Mouse (Mus musculus): ENCODE data around the gene C1qtnf6.

The C1qtnf6 gene

DNA sequence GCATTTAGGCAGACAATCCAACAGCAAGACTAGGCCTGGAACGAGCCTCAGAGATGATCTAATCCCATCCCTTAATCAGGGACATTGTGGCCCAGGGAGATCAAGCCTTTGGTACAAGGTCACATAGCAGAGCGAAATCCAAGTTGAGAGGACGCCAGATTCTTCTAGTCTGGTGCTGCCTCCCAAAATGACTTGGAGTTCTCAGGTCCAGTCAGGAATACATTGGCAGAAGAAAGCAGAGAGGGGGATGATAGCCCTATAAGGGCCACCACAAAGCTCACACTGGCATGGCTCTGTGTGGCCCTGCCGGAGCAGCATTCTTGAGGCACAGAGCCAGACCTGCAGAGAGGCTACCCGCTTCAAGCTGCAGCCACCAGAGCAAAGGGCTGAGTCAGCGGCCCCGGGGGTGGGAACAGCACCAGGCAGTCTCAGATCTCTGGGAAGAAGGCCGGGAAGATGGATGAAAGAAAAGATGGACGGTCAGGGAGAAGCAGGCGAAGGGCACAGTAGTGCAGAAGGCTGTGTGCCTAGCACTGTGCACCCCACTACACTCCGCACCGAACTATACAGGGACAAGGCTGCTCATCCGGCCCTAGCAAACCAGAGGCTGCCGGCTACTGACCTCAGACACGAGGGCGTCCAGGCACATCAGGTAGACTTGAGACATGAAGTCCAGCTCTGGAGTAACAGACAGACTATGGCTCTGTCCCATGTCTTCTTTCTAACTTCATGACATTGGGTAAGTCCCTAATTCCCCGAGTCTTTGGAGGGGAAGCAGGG, at the start of gene C1qtnf6:
C1qtnf6 (minus strand) TSS at position 746 of the 780 bp plus-strand sequence.
- no peak for DNase-seq

GRCm38 (mm10) chr15:78576284-78576810, 45.1 kb upstream of the C1qtnf6 start:
- no peak for DNase-seq

DNA sequence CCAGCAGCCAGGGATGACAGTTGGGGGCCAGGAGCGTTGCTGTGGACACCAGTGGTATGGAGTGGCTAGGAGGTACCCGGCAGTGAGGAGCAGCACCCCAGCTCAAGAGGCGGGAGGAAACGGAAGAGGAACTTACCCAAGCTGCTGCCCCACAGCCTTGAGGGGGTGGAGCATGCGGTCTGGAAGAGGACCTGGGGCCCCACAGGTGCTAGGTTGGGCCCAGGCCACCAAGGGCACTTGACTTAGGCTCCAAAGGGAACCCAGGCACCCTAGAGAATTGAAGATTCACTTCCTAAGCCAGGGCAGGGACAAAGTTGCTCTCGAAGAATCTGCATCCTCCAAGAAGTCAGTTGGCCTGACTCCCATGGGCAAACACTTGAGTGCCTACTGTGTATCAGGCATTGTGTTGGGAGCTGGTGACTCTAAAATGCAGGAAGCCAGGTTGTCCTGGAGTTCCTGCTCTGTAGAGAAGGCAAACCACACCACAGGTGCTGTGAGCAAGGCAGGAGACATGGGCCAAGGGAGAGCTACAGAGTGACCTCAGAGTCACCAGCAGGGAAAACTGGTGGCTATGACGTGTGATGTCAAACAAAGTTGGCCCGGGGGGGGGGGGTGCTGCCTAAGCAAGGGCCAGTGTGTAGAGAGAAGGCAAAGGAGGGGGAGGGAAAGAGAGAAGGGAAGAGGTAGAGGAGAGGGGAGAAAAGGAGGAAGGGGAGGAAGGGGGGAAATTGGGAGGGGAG, 41.6 kb upstream of the C1qtnf6 start, which contains the start of gene Rac2:
Rac2 (minus strand) TSS at position 126 of the 740 bp plus-strand sequence.
- DNase-seq = peak; percentile 73

DNA sequence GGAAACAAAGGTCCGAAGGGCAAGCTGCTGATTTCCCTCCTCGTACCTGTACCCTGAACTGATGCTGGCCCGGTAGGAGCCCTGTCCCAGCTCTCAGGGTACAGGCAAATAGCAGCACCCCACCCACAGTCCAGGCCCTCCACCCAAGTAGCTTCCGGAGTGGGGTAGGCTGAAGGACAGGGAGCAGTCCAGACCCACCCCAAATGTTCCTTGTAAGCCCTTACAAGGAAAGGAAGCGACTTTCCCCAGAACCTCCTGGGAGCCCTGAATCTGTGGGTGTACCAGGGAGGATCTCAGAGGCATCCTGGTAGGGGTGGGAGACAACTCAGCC, 41.0 kb upstream of the C1qtnf6 start:
- peak; percentile 45 for DNase-seq

DNA sequence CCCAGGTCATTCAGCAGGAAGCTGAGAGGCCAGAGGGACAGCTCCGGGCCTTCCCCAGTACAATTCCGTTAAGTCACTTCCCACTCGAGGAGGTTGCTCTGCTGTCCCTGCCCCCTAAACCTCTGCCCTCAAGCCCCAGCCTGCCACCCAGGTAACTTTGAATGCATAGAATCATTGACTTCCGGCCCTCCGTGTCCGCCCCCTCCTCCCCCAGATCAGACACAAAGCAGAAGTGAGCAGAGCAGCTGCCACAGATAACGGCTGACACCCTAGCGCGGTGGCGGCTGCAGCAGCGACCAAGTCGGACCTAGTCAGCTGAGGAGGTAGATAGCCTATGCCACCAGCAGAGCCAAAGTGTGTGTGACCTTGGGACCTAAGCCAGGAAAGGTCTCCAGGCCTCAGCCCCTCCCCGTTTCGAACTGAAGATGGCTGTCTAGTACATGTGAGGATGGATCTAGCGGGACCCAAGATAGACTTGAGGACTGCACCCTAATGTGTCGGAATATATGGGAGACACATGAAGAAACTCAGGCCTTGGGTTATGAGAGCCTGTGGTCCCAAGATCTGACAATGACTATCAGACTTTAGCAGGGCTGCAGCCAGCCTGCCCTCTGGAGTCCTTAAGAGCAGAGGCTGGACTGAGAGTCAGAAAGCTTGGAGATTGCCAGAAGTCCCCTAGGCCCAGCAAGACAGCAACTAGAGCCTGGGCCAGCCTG, 40.5 kb upstream of the C1qtnf6 start:
- DNase-seq = peak; percentile 87

GRCm38 (mm10) chr15:78570170-78570569, 39.0 kb upstream of the C1qtnf6 start:
- no peak for DNase-seq

GRCm38 (mm10) chr15:78567608-78568120, 36.4 kb upstream of the C1qtnf6 start:
- peak; percentile 59 for DNase-seq

DNA sequence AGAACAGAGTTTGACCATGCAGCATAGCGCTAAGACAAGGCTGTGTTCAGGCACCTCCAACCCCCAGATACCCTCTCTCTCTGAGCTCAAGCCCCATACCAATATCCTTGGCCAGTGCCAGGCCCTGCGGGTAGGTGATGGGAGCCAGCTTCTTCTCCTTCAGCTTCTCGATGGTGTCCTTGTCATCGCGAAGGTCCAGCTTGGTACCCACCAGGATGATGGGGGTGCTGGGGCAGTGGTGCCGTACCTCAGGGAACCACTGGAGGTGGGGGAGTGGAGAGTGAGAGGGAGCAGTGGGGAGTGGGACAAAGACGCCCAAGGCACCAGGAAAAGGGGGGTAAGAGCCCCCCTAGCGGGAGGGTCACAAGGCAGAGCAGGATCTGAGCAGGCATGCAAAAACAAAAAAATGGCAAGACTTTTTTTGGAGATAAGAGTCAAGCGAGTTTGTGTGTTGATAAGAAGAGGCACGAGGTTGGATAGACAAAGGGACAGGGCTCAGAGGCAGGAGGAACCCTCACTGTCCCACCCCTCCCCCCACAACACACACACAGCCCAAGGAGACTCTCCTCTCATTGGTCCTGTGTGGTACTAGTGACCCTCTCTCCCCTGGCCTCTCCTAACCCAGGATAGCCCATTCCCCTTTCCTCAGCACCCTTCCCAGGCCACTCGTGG, 33.7 kb upstream of the C1qtnf6 start:
- peak; percentile 69 for DNase-seq

- DNase-seq = peak; percentile 57
These were observed 32.7 kb upstream of the C1qtnf6 start for GRCm38 (mm10) chr15:78563937-78564336.

DNA sequence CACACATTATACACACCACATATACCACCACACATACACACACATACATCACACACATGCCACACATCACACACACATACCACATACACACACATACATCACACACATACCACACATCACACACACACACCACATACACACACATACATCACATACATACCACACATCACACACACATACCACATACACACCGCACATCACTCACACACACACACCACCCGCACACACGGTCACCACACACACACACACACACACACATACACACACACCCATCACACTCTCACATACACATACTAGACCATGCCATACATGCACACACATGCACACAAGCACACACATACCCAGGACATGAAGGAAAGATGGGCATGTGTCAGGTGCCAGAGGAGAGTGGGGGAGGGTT, 32.1 kb upstream of the C1qtnf6 start:
- DNase-seq = no peak

- no peak for DNase-seq
These were observed 28.1 kb upstream of the C1qtnf6 start for GRCm38 (mm10) chr15:78559141-78559979.

DNA sequence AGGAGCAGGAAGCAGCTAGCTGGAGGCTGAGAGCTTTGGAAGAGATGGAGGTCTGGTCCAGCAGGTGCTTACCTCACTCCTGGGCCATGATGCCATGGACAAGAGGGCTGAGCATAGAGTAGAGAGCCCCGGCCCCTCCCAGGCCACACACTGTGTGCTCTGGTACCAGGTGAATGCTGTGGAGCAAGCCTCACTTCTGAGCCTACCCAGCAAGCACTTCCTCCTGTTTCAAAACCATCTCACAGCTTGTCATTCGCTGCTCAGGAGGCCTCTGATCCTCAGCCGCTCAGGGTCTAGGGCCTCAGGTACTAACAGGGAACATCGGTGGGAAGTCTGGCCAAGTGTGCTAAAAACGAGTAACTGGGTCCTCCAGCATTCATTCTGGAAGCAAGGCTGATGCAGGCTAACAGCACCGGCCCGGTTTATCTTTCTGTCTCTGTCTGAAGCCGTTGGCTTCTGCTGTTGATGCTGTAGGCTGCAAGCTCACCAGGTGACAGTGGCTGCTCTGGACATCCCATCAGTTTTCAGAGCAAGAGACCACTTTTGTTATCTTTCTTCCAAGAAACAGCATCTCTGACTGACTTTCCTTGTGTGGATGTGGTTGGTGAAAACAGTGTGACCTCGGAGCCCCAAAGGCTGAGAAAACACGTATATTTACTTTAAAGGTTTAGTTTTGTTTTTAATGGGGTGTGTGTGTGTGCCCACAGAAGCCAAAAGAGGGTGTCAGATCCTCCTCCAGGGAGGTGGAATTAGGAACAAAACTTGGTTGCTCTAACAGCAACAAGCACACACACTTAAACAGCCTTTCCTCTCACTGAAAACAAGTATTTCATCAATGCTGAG, 26.7 kb upstream of the C1qtnf6 start:
- DNase-seq = no peak

DNA sequence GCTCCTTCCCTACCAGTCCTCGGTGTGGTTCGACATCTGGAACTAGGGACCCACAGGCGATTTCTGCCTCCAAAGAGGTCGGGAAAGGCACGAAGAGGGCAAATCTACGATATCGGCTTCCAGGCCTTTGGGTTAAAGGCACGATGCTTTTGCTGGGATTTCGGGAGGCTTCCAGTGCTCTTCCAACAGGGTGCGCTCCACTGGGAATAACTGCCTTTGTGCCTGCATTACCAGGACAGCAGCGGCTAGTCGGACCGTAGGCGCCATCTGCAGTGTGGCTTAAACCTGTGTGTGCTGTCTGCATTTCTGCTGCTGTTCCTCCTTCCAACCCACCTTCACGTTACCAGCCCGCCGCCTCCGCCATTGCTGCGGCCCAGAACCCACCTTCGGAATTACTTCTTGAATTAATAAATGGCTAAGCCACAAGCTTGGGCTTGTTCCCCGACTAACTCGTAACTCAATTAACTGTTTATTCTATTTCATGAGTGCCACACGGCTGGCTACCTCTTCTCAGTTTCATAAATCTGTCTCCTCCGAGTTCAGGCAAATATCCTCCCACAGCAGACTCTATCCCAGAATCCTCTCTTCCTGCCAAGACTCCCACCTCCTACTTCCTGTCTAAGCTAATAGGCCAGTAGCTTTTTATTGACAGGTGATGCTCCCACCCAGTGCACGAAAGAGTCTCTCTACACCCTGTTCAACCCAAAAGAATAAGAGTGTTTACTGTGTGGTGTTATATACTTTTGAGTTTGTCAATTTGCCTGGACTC, 23.5 kb upstream of the C1qtnf6 start:
- no peak for DNase-seq

GRCm38 (mm10) chr15:78549189-78549734, 18.0 kb upstream of the C1qtnf6 start:
- DNase-seq = no peak

DNA sequence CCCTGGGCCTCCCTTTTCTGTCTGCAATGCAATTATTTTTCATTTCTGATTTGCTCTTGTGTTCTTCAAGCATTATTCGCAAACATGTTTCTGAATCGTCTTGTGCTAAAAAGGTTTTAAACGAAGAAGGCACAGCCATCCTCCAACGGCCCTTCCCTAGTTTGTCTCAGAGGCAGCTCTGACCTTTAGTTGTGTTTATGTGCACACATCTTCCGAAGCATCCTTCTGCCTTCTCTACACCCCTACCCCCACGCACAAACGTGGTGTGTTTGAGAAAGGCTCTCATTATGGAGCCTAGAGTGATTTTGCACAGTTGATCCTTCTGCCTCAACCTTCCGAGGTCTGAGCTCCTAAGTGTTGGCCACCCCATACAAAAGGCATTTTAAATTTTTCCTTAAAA, 17.5 kb upstream of the C1qtnf6 start:
- DNase-seq = no peak

GRCm38 (mm10) chr15:78548336-78548665, 17.1 kb upstream of the C1qtnf6 start:
- DNase-seq = no peak

DNA sequence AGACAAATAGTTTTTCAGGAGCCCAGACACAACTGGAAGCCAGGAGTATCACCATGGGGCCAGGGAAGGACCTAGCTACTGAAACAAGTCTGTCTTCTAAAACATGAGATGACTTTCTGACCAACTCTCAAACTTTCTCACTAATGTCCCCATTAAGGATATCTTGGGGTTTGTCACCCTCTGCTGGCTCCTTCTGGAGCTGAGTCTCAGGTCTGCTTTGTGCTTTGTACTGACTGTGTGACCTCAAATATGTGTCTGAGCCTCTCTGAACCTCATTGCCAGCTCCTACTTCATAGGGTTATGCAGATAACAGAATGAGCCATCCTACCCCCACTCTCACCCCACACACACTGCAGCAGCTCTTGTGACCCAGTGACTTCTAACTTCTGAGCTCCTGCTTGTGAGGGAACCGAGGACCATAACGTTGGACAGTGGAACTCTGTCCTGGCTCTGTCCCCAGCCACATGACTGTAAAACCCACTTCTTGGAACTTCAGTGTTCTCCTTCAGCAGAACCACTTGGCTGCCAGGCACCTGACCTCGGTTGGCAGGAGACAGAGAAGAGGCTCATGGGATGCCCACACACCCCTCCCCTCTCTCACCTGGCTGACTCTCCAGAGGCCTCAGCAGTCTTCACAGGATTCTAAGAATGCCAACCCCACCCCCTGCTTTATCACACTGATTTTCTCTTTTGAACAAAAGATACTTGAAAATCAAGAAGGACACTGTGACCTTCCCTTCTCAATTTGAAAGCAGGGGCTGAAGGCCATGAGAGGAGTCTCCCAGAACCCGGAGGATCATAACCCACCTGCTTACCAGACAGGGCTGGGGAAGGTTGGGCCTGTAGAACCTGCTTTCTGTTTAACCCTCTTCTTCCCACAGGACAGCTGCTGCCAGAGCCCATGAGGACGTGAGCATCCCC, 16.5 kb upstream of the C1qtnf6 start:
- no peak for DNase-seq

- DNase-seq = no peak
These were observed 14.8 kb upstream of the C1qtnf6 start for GRCm38 (mm10) chr15:78546060-78546459.
